Mouse (Mus musculus) adrenal gland, adult 18-20 months (tissue): Measurements from ENCODE around the gene Foxn3. TPM values are rescaled to one million over a fixed set of nuclear protein-coding genes. Genes with fewer than 3 reads are reported as not detected.
"Not testable (repeated sequence)": the region's sequence is repeated elsewhere in the genome, so short reads cannot be mapped to it uniquely, and the experiment has no call there.

Experiments
- DNase-seq, 2 experiments: peaks; one replicate each; pipeline ENCODE4 v3.0.0; 2021 to 2022; ENCODE audit warnings: low spot score in 2 of 2
- total RNA-seq, 2 experiments: library from RNA; stranded (reverse); gene quantifications; 1 replicate in 1 of 2; 2 replicates in 1 of 2; pipeline ENCODE4 v1.2.3; 2021

The Foxn3 gene
- total RNA-seq, 2 experiments from 2014 or later = 41.4 to 49.2 TPM

DNA sequence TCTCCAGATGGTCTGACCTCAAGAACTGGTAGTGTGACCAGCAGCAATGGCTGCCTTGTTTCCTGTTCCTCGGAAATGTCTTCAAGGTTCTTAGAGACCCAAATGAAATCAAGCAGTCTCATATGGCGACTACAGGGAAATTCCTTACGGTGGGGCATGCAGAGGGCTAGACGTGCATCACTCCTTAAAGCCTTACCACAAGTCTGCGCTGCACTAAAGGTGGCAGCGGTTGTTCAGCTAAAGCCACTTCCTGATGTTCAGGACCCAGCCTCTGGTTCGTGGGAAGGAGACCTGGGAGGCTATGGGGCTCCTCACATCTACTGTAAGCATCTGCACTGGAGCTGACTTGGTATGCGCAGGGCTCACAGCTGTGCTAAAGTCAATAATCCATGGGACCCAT is 357.6 kb downstream of the Foxn3 start:
- DNase-seq = no peak

DNA sequence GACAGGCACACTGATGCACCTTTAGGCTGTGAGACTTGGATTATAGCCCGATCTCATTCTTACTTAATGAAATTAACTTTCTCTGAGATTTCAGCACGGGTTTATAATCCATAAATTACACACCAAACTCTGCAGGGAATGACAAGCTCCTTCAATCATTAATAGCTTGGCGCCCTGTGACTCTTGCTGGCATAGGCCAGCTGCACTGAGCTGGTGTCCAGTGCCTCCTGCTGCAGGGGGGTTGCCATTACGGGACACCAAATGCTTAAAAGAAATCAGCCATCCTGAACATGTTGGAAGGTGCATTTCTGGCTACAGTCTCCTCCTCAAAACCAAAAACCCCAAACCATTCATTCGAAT is 364.3 kb downstream of the Foxn3 start:
- no peak for DNase-seq

DNA sequence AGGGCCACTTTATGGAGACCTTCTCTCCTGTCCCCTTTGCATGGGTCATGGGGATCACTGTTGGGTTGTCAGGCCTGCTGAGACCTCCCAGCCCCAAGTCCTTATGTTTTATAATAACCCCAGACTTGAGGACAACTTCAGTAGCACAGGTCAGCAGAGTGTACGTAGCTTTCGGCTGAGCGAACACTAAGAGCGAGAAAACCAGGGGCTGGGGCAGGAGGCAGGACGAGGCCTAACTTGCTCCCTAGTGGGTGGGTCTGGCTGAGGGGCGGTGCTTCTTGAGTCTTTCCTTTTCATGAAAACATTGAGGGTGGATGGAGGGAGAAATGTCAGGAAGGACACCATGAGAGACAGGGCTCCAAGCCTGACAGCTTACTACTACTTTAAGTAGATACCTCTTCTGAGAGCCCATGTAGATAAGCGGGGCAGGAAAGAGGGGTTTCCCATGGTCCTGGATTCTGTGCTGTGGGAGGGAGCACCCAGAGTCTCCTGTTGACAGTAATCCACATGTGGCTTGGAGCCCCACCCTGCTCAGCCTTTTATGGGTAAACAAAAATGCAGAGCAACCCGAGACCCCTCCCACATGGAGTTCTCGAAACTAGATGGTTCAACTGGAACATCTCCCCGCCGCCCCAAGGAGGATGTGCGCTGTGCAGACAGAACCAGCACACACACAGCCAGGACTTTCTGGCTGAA is 364.8 kb downstream of the Foxn3 start:
- DNase-seq = no peak

DNA sequence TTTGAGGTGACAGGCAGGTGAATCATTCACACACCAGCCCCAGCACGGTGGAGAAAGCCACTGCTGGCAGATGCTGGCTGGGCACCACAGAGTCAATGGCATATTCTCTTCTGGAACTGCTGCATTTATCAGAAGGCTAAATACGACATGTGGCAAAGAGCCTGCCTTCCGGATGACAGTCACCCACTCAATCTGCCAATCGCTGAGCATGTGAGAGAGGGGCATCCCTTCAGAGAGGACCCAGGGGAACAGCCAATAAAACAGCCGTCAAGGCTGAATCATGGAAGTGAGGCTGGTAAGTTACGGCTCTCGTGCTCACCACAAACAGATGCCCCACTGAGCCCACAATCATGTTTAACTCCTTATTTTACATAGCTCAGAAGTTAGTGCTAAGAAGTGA is 366.4 kb downstream of the Foxn3 start:
- no peak for DNase-seq

DNA sequence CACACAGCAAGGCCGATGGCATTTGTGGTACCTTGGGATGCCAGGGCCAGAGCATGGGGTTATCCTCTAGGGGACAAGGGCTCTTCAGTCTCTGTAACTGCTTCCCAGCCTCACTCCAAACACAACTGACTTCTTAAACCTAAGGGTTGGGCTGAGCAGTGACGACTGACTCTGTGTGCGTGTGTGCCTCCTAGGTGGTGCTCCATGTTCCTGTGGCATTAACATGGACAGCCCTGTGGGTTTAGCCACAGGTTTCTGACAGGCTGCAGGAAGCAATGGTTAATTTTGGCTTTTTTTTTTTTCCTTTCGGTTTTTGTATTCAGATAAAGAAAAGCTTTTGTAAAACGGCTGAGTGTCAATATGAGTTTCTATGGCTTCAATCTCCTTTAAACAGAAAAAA is 367.7 kb downstream of the Foxn3 start:
- no peak for DNase-seq

DNA sequence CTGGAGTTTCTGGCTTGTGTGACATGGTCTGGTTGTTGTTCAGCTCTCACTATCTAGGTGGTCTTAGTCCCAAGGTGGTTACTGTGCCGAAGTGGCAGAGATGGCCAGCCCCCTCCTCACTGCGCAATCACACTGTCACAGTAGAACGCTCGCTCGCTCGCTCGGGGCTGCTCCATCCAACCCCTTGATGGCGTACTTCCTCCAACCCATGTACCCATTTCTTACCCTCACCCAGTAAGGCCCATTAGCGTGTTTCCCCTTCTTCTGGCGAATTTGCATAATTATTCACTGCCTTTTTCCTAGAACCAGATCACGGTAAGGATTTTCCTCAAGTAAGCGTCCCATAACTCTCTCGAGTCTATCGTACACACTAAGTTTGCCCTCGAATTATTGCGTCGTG is 369.3 kb downstream of the Foxn3 start:
- not testable (repeated sequence) for DNase-seq

DNA sequence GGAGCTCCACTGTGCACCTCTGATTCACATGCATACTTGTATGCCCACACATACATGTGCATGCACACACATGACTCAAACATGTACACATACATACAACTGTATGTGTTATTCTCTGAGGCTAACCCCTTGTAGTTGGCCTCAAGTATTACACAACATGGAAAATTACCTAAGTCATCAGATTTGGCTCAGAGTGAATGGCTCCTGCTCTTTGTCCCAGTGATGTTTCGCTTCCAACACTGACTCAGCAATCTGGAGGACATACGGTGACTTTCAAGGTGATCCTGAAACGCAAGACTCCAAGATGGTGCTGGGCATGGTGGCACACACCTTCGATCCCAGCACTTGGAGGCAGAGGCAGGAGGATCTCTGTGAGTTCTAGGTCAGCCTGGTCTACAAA is 375.7 kb downstream of the Foxn3 start:
- no peak for DNase-seq

DNA sequence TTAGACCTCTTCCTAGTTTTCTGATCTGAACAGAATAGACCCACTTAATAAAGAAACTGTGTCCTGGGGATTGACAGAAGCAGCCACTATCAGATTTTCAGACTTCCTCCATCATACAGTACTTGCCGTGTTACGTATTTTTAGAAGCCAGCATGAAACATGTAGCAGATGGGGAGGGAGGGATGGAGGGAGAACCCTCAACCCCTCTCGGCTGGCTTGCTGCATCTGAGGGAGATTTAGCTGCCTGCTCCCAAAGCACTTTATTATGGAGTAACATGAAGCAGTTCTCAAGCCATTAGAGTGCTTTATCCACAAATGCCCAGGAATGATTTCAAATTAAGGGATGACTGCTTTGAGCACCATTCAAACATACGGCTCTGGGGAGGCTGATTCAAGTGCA is 377.1 kb downstream of the Foxn3 start:
- no peak for DNase-seq

DNA sequence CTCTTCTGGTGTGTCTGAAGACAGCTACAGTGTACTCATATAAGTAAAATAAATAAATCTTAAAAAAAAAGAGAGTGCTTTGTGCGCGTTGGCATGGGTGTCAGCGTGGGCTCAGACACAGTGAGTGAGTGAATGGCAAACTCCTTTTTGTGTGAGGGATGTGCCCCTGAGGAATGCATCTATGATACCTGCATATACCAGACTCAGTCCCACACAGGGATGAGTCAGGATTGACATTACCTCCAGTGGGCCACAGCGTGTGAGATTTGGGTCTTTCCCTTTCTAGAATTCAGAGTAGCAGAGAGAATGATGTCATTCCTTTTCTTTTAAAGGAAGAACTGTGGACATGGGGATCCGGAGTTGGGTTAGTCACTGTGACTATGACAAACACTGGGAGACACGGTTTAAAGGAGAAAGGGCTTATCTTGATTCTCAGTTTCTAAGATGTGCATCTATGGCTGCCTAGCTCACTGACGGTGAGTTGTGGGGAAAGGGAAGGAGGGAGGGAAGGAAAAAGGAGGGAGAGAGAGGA is 380.1 kb downstream of the Foxn3 start:
- no peak for DNase-seq

DNA sequence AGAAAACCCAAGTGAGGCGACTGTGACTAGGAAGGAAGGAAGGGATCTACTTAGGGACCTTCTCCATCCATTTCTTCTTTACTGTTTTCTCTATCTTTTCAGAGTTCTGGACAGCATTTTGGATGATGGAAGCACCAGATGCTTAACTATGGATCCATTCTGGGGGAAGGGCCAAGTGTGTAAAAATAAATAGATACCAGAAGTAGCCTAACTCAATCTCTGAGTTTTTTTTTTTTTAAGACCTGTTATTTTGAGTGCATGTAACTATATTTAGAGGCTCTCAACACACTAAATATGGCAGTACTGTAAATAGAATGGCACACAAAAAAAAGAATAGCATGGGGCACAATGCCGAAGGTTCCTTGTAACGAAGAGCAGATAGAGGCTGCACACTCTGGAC is 381.0 kb downstream of the Foxn3 start:
- no peak for DNase-seq

DNA sequence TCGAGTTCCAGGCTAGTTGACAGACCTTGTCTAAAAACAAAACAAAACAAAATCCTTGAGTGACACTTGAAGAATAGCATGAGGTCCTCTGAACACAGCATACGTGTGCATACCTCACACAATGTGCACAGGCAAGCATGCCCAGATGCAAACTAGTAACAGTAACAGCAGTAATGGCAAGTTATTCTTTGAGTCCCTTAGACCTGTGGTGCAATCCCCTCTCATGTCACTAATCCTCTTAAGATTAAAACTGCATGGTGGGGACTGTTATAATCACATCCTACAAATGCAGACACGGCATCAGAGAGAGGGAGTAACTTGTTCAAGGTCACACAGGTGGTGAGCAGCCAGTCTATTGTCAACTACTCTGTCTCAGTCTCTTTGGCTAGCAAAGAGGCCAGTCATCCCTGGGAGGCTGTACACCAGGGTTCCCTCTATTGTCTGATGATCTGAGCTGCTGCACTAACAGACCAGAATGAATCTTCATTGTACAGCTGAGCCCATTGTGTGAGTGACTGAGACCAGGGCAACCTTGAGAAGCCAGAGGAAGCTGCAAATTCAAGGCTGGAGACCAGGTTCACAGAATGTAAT is 383.1 kb downstream of the Foxn3 start:
- no peak for DNase-seq

DNA sequence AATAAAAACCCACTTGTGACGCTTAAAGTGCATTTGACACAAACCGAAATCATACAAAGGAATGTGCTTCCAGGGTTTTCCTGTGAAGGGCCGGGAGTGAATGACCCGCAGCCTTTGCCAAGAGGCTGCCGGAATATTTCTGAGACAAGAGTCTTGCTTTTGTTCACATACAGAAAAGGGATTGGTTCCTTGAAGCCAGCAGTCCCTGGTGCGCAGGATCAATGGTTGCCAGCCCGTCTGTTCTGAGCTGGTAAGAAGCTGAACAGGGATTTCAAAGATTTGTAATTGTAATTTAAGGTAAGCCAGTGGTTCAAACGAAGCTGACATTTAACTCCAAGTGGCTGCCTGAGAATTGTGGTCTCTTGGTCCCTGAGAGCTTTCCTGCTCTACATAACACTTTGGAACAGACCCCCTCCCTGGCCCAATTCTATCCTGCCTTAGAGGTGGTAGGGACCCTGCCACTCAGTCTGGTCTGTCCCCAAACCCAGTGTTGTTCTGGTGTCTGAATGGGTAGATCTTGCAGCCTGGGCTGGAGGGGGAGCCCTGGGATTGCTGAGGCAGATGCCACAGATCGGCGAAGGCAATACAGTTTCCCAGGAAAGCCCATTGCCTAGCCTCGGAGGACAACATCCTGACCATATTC is 388.3 kb downstream of the Foxn3 start:
- no peak for DNase-seq

DNA sequence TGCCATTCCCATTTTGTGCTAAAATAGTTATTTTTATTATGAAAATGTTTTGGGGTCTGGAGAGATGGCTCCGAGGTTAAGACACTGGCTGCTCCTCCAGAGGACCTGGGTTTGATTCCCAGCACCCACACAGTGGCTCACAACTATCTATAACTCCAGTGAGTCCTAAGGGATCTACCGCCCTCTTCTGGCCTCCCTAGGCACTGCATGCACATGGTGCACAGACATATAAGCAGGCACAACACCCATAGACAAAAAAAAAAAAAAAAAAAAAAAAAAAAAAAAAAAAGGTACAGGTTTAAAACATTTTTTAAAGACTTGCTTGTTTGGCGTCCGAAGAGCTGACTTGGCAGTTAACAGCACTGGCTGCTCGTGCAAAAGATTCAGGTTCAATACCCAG is 391.2 kb downstream of the Foxn3 start:
- no peak for DNase-seq

DNA sequence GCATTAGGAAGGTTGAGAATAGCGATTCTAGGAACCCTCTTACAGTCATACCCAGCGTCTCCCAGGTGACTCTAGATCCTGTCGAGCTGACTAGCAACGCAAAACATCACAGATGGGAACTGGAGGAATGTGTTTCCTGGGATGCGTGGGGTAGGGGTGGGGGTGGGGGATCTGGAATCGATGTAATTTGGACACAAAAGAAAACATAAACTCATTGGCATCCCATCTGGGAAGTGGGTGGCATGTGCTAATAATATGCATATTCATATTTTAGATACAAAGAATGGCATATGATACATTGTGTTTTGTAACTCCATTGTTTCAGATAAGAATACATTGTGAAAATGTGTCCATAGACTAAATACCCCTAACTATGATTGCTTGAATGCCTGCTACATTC is 393.5 kb downstream of the Foxn3 start:
- no peak for DNase-seq

DNA sequence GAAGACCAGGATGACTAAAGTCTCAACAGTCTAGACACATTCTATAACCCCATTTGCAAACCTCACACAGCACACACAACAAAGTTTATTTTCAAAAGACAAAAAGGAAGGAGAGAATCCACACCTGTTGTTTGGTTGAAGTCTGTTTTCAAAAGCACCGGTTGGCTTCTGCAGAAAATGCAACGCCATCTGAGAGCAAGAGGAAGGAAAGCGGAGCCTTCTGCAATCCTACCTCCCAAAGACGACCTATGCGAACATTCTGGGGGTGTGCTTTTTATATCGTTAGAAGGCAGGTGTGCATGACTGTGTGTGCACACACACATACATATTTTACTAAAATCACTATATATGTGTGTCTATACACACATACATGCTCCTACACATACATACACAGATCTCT is 397.3 kb downstream of the Foxn3 start:
- DNase-seq = no peak

DNA sequence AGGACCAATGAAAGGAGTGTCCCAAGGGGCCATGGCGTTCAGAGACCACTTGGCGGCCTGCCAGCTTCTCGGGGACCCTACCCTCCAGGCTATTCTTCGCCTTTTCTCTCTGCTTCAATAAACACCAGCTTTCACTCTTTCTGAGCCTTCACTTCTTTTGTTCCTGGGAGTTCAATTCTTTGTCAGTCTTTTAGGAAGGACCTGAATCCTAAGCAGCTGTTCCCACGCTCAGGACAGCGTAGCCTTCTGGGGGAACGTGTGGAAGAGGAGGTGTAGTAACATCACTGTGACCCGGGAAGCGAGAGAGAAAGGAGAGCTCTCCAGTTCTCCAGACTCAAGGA is 400.1 kb downstream of the Foxn3 start:
- DNase-seq = no peak

DNA sequence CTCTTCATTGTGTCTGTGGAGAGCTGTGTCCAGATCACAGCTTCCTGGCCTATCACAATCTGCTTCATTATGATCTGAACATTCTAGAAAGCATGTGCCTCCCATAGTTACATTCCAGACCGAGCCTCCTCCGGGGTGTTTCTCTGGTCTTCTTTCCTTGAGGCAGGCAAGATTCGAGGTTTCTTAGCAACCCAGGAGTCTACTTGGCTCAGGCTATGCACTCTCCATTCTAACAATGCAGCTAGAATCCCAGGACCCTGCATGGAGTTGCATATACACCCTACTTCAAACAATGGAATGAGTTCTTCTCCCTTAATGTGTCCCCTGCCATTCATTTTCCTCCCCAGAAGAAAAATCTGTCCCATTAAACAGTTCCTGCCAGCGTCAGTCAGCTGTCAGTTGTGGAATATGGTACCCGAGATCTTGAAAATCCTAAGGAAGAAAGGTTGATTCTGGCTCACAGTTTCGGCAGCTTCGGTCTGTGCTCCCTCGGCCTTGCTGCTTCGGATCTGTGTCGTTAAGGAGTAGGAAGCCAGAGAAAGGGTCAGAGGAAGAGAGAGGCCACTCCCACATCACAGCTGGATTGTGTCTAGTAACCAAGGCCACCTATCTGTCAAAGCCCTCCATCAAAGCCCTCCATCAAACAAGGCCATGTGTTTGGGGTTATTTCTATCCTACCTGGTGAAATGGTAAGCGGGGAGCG is 400.6 kb downstream of the Foxn3 start:
- DNase-seq = no peak

DNA sequence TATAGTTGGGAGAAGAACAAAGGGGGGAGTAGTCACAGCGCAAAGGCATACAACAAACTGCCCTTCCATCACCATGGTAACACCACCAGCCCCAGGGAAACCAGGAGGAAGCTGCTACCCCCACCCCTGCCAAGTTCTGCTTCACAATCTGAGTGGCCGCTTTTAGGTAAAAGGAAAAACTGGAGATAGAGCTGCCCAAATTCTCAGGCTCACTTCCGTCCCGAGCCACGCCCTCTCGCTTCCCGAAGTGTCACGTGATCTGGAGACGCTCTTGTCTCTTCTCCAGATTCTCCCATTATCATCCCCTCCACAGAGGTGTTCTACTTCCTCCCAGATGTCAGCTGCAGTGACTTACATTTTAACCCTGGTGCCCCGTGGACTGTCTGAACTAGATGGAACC is 401.2 kb downstream of the Foxn3 start:
- DNase-seq = no peak

DNA sequence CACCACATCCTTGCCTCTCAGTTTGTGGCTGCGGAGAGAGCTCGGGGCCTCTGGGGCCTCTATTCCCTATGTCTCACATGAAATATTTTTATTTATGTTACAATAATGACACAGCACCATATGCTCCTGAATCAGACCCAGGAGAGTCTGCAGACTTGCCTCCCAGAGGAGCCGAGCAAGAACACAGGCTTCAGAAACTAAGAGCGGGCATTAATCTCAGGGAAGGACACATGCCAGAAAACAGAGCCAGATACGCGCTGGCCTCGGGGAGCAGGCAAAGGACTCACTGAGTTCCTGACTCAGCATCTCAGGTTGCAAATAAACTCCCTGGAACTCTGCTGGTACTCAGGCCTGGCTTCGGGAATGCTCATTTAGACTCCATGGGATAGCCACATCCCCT is 403.3 kb downstream of the Foxn3 start:
- peak; percentile 22 to 30 for DNase-seq

DNA sequence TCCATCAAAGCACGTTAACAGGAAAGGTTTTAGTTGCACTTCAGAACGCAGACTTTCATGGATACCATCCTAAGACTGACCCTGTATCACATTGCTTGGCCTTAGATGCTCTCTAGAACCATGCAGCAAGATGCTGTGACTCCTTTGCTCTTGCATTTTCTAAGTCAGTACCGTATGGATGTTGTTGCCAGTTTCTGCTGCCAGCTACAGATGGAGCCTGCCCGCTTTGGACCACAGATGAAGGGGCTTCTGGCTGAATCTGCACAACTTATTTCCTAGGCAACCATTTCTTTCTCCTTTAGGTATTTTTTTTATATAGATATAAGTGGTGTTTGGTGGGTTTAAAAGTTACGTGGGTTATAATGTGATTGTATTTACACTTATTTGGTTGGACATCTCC is 407.5 kb downstream of the Foxn3 start:
- no peak for DNase-seq

DNA sequence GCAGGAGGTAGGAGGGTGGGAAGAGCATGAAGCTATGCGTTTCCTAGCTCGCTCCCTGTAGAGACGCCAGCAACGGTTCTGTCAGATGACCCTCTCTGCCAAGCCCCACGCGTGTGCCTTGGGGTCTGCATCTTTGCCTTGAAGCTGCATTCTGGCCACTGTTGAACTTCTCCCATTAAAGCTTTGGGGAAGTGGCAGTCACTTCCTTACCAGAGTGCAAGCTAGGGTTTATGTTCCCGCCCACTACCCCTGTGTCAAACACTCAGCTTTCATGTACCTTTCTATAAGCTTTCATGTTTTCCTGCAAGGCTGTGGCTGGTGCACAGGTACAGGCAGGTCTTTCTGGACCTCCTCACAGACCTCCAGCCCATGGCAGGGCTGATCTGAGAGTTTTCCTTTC is 409.2 kb downstream of the Foxn3 start:
- no peak for DNase-seq

DNA sequence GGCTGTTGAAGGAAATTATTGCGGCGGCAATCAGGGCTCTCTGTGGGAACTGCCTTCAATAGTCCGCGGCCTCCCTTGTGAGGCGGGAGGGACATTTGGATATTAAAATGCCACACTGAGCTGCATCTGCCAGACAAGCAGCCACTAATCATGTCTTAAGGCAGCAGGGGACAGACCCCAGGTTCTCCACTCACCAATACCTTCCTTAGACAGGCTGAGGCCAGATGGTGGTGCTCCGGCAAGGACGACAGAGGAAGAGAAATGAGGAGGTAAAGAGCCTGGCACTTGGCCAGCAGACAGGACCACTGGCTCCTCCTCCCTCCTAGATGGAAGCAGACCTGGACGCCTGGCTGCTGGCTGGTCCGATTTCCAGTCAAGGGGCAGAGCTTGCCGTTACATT is 409.7 kb downstream of the Foxn3 start:
- no peak for DNase-seq
